Mouse (Mus musculus): ENCODE data around the gene Gtsf1.
"Not testable (repeated sequence)": the region's sequence is repeated elsewhere in the genome, so short reads cannot be mapped to it uniquely, and the experiment has no call there.

- TF ChIP-seq CTCF (IDR thresholded peaks at IDR 0.05; ENCODE audit: insufficient read depth, low read length); POLR2A (IDR thresholded peaks at IDR 0.05; ENCODE audit: borderline replicate concordance, extremely low read depth, low read depth, low read length): not testable (repeated sequence)
Observed at GRCm38 (mm10) chr15:103445966-103446365, 15.7 kb upstream of the Gtsf1 start.

Measured in lung, adult 2 months (tissue).